Comparison of ENCODE assay signal across 27 mouse cellular contexts in genomic region chr10:48135708-48136107, GRCm38 (mm10).
DNase-seq lines count a peak whose midpoint lies in the region; ATAC-seq and TF ChIP-seq lines count a peak whose summit lies in the region.
"Had no signal": no experiment of that assay in that cellular context is flagged by ENCODE, and none has a peak within 500 bp of the region (broad histone marks: within the 10 kb centered on the region; RNA-seq: fewer than 3 reads in every experiment).

No protein-coding gene starts in this region.

- no peaks in the 10 kb centered on the region for H3K36me3 ChIP-seq in hindbrain, embryonic 11.5 days (ENCODE audit: control insufficient read depth, insufficient read depth, low read length)
- H3K36me3 ChIP-seq in hindbrain, embryonic 16.5 days (ENCODE audit: control insufficient read depth, insufficient read depth, low read length): no peaks in the 10 kb centered on the region
- H3K36me3 ChIP-seq in midbrain, embryonic 13.5 days: no peaks in the 10 kb centered on the region
- H3K36me3 ChIP-seq in midbrain, embryonic 16.5 days (ENCODE audit: control insufficient read depth, insufficient read depth, low read length): no peaks in the 10 kb centered on the region
- H3K36me3 ChIP-seq in forebrain, embryonic 16.5 days (ENCODE audit: control insufficient read depth, insufficient read depth): no peaks in the 10 kb centered on the region
- no peaks in the 10 kb centered on the region for H3K36me3 ChIP-seq in midbrain, postnatal 0 days (ENCODE audit: insufficient read depth, low read length)
- H3K36me3 ChIP-seq: embryonic facial prominence, embryonic 13.5 days; heart, embryonic 10.5 days; heart, embryonic 15.5 days; limb, embryonic 12.5 days; liver, embryonic 15.5 days; neural tube, embryonic 15.5 days; stomach, embryonic 15.5 days had no signal

- DNase-seq in hindbrain, embryonic 11.5 days (ENCODE audit: low spot score): no peak
- peak; percentile 1 for DNase-seq in midbrain, postnatal 0 days (ENCODE audit: low spot score)
- DNase-seq in right cerebral cortex, adult 2 months (ENCODE audit: low spot score in 2 of 2): no peak
- DNase-seq in layer of hippocampus, adult 9-11 months: no peak
- DNase-seq: adrenal gland, postnatal 14 days; cerebellum, adult 18-20 months; cerebellum, postnatal 10 days; gastrocnemius, postnatal 14 days; heart, adult 11 months; kidney, adult 8-10 months; kidney, postnatal 10 days; lung, embryonic 14.5 days; lung, postnatal 14 days; retina, postnatal 1 day; right cerebral cortex, postnatal 25 days had no signal

- ATAC-seq in hindbrain, embryonic 11.5 days (ENCODE audit: low FRiP score): peak; percentile 93
- no peak for ATAC-seq in hindbrain, embryonic 16.5 days
- ATAC-seq in midbrain, embryonic 13.5 days: 0 out of 2 replicates have a peak, but pooled peaks have one; percentile 53
- ATAC-seq in midbrain, embryonic 16.5 days: no peak
- ATAC-seq in forebrain, embryonic 16.5 days: peak; percentile 76
- ATAC-seq in midbrain, postnatal 0 days (ENCODE audit: low FRiP score): no peak
- ATAC-seq: intestine, embryonic 16.5 days had no signal

- WGBS in hindbrain, embryonic 11.5 days: 36% methylated on average over 1 of the region's 1 CpGs
- WGBS in hindbrain, embryonic 16.5 days: 26% methylated on average over 1 of the region's 1 CpGs
- WGBS in midbrain, embryonic 13.5 days: 16% methylated on average over 1 of the region's 1 CpGs
- WGBS in midbrain, embryonic 16.5 days: 20% methylated on average over 1 of the region's 1 CpGs
- 12% methylated on average over 1 of the region's 1 CpGs for WGBS in forebrain, embryonic 16.5 days
- WGBS in midbrain, postnatal 0 days: 37% methylated on average over 1 of the region's 1 CpGs

- H3K9ac ChIP-seq in hindbrain, embryonic 11.5 days (ENCODE audit: low read depth, low read length): no peak overlapping the region
- H3K9ac ChIP-seq in hindbrain, embryonic 16.5 days (ENCODE audit: low read depth, low read length): no peak overlapping the region
- no peak overlapping the region for H3K9ac ChIP-seq in midbrain, embryonic 13.5 days (replicated peaks)
- no peak overlapping the region for H3K9ac ChIP-seq in midbrain, embryonic 16.5 days (ENCODE audit: low read depth, low read length)
- no peak overlapping the region for H3K9ac ChIP-seq in forebrain, embryonic 16.5 days (replicated peaks; ENCODE audit: low read depth, low read length)
- no peak overlapping the region for H3K9ac ChIP-seq in midbrain, postnatal 0 days (replicated peaks; ENCODE audit: low read length, poor library complexity, severe bottlenecking)
- H3K9ac ChIP-seq: embryonic facial prominence, embryonic 13.5 days; heart, embryonic 15.5 days; limb, embryonic 12.5 days; liver, embryonic 15.5 days; lung, embryonic 14.5 days; neural tube, embryonic 15.5 days; stomach, embryonic 15.5 days had no signal

- H3K9me3 ChIP-seq in hindbrain, embryonic 11.5 days (ENCODE audit: control insufficient read depth, low read length): no peaks in the 10 kb centered on the region
- no peaks in the 10 kb centered on the region for H3K9me3 ChIP-seq in hindbrain, embryonic 16.5 days (ENCODE audit: control insufficient read depth, low read length)
- no peaks in the 10 kb centered on the region for H3K9me3 ChIP-seq in midbrain, embryonic 13.5 days
- no peaks in the 10 kb centered on the region for H3K9me3 ChIP-seq in midbrain, embryonic 16.5 days (replicated peaks; ENCODE audit: control insufficient read depth, low read length, poor library complexity, severe bottlenecking)
- H3K9me3 ChIP-seq in forebrain, embryonic 16.5 days (ENCODE audit: control insufficient read depth, low read length): no peaks in the 10 kb centered on the region
- no peaks in the 10 kb centered on the region for H3K9me3 ChIP-seq in midbrain, postnatal 0 days (ENCODE audit: low read length)
- H3K9me3 ChIP-seq: embryonic facial prominence, embryonic 13.5 days; heart, embryonic 10.5 days; heart, embryonic 15.5 days; limb, embryonic 12.5 days; liver, embryonic 15.5 days; neural tube, embryonic 15.5 days; stomach, embryonic 15.5 days had no signal

- no peak overlapping the region for H3K27ac ChIP-seq in hindbrain, embryonic 11.5 days (ENCODE audit: low read depth, low read length)
- H3K27ac ChIP-seq in hindbrain, embryonic 16.5 days (ENCODE audit: low read depth, low read length): no peak overlapping the region
- H3K27ac ChIP-seq in midbrain, embryonic 13.5 days: no peak overlapping the region
- no peak overlapping the region for H3K27ac ChIP-seq in midbrain, embryonic 16.5 days (ENCODE audit: low read length)
- H3K27ac ChIP-seq in forebrain, embryonic 16.5 days (ENCODE audit: low read length): no peak overlapping the region
- H3K27ac ChIP-seq in midbrain, postnatal 0 days (ENCODE audit: low read depth, low read length): no peak overlapping the region
- H3K27ac ChIP-seq: embryonic facial prominence, embryonic 13.5 days; heart, embryonic 10.5 days; heart, embryonic 15.5 days; limb, embryonic 12.5 days; liver, embryonic 15.5 days; neural tube, embryonic 15.5 days; stomach, embryonic 15.5 days had no signal

- no peaks in the 10 kb centered on the region for H3K4me1 ChIP-seq in hindbrain, embryonic 11.5 days (replicated peaks; ENCODE audit: control insufficient read depth, insufficient read depth, low read length)
- H3K4me1 ChIP-seq in hindbrain, embryonic 16.5 days (ENCODE audit: control insufficient read depth, insufficient read depth, low read depth, low read length): no peaks in the 10 kb centered on the region
- H3K4me1 ChIP-seq in midbrain, embryonic 13.5 days (replicated peaks): no peaks in the 10 kb centered on the region
- no peaks in the 10 kb centered on the region for H3K4me1 ChIP-seq in midbrain, embryonic 16.5 days (ENCODE audit: control insufficient read depth, insufficient read depth, low read length)
- no peaks in the 10 kb centered on the region for H3K4me1 ChIP-seq in forebrain, embryonic 16.5 days (replicated peaks; ENCODE audit: control insufficient read depth, insufficient read depth, low read length)
- H3K4me1 ChIP-seq in midbrain, postnatal 0 days (ENCODE audit: insufficient read depth, low read length): no peaks in the 10 kb centered on the region
- H3K4me1 ChIP-seq: embryonic facial prominence, embryonic 13.5 days; heart, embryonic 10.5 days; heart, embryonic 15.5 days; limb, embryonic 12.5 days; liver, embryonic 15.5 days; neural tube, embryonic 15.5 days; stomach, embryonic 15.5 days had no signal

- H3K27me3 ChIP-seq in hindbrain, embryonic 11.5 days (ENCODE audit: control insufficient read depth, insufficient read depth, low read length): no peaks in the 10 kb centered on the region
- no peaks in the 10 kb centered on the region for H3K27me3 ChIP-seq in hindbrain, embryonic 16.5 days (replicated peaks; ENCODE audit: control insufficient read depth, insufficient read depth, low read length)
- H3K27me3 ChIP-seq in midbrain, embryonic 13.5 days: no peaks in the 10 kb centered on the region
- no peaks in the 10 kb centered on the region for H3K27me3 ChIP-seq in midbrain, embryonic 16.5 days (ENCODE audit: control insufficient read depth, insufficient read depth, low read depth, low read length)
- H3K27me3 ChIP-seq in forebrain, embryonic 16.5 days (replicated peaks; ENCODE audit: control insufficient read depth, insufficient read depth, low read length): no peaks in the 10 kb centered on the region
- no peaks in the 10 kb centered on the region for H3K27me3 ChIP-seq in midbrain, postnatal 0 days (ENCODE audit: insufficient read depth, low read length)
- H3K27me3 ChIP-seq: embryonic facial prominence, embryonic 13.5 days; heart, embryonic 15.5 days; limb, embryonic 12.5 days; liver, embryonic 15.5 days; neural tube, embryonic 15.5 days; stomach, embryonic 15.5 days had no signal

- no peak overlapping the region for H3K4me3 ChIP-seq in hindbrain, embryonic 11.5 days (ENCODE audit: low read depth, low read length)
- H3K4me3 ChIP-seq in hindbrain, embryonic 16.5 days (ENCODE audit: low read length): no peak overlapping the region
- no peak overlapping the region for H3K4me3 ChIP-seq in midbrain, embryonic 13.5 days (replicated peaks)
- no peak overlapping the region for H3K4me3 ChIP-seq in midbrain, embryonic 16.5 days (ENCODE audit: low read depth, low read length)
- H3K4me3 ChIP-seq in forebrain, embryonic 16.5 days (replicated peaks; ENCODE audit: low read length): no peak overlapping the region
- no peak overlapping the region for H3K4me3 ChIP-seq in midbrain, postnatal 0 days (ENCODE audit: low read depth, low read length)
- H3K4me3 ChIP-seq: embryonic facial prominence, embryonic 13.5 days; heart, embryonic 10.5 days; heart, embryonic 15.5 days; limb, embryonic 12.5 days; liver, embryonic 15.5 days; neural tube, embryonic 15.5 days; stomach, embryonic 15.5 days had no signal

- no peak overlapping the region for H3K4me2 ChIP-seq in hindbrain, embryonic 11.5 days (replicated peaks; ENCODE audit: low read depth, low read length)
- no peak overlapping the region for H3K4me2 ChIP-seq in hindbrain, embryonic 16.5 days (ENCODE audit: low read length)
- H3K4me2 ChIP-seq in midbrain, embryonic 13.5 days (replicated peaks): no peak overlapping the region
- H3K4me2 ChIP-seq in midbrain, embryonic 16.5 days (ENCODE audit: low read length): no peak overlapping the region
- H3K4me2 ChIP-seq in forebrain, embryonic 16.5 days (ENCODE audit: low read length): no peak overlapping the region
- H3K4me2 ChIP-seq in midbrain, postnatal 0 days (ENCODE audit: low read depth, low read length, poor library complexity, severe bottlenecking): no peak overlapping the region
- H3K4me2 ChIP-seq: embryonic facial prominence, embryonic 13.5 days; heart, embryonic 15.5 days; limb, embryonic 12.5 days; liver, embryonic 15.5 days; lung, embryonic 14.5 days; neural tube, embryonic 15.5 days; stomach, embryonic 15.5 days had no signal

- no peak for TF ChIP-seq CTCF in midbrain, postnatal 0 days (IDR thresholded peaks at IDR 0.05)

Comparison
In these comparisons a context has a peak if more than half of its experiments do, and no peak if none do; other contexts are left out.
1. ATAC-seq: peak in hindbrain, embryonic 11.5 days (single experiment), midbrain, embryonic 13.5 days (single experiment) and forebrain, embryonic 16.5 days (single experiment); none in hindbrain, embryonic 16.5 days (single experiment), midbrain, embryonic 16.5 days (single experiment) and midbrain, postnatal 0 days (single experiment).